Mouse (Mus musculus): ENCODE results near the gene Srd5a2. TPM values are rescaled to one million over a fixed set of nuclear protein-coding genes. Genes with fewer than 3 reads are reported as not detected.
"Not testable (repeated sequence)": the region's sequence is repeated elsewhere in the genome, so short reads cannot be mapped to it uniquely, and the experiment has no call there.

The Srd5a2 gene
- 0.50 and 0.79 TPM in 2 replicates for polyA plus RNA-seq (2015; fragmentation: Nextera tagmentation; extraction: Ambion mirVana)

GRCm38 (mm10) chr17:74047210-74048082 lies at the start of gene Srd5a2:
TSS of gene Srd5a2 (minus strand) at chr17:74047916.
- peaks cover 52% of the 10 kb centered on the region for H3K27me3 ChIP-seq
- no peak for ATAC-seq (ENCODE audit: insufficient number of reproducible peaks, low FRiP score, low TSS enrichment, low read depth)
- no peak within 1 kb of the TSS for H3K27ac ChIP-seq
- 3% methylated on average over 45 of the region's 45 CpGs for WGBS
- no peak within 1 kb of the TSS for H3K9ac ChIP-seq
- no peaks in the 10 kb centered on the region for H3K36me3 ChIP-seq
- peaks cover 16% of the 10 kb centered on the region for H3K4me1 ChIP-seq
- H3K4me2 ChIP-seq: peak within 1 kb of the TSS; percentile 62
- peak within 1 kb of the TSS; percentile 32 for H3K4me3 ChIP-seq
- no peaks in the 10 kb centered on the region for H3K9me3 ChIP-seq

GRCm38 (mm10) chr17:74088886-74089678 lies 41.4 kb upstream of the Srd5a2 start:
- WGBS: 70% methylated on average over 5 of the region's 5 CpGs
- H3K9me3 ChIP-seq: no peaks in the 10 kb centered on the region
- no peak overlapping the region for H3K4me3 ChIP-seq
- no peaks in the 10 kb centered on the region for H3K36me3 ChIP-seq
- no peaks in the 10 kb centered on the region for H3K27me3 ChIP-seq
- H3K9ac ChIP-seq: no peak overlapping the region
- H3K4me2 ChIP-seq: no peak overlapping the region
- ATAC-seq (ENCODE audit: insufficient number of reproducible peaks, low FRiP score, low TSS enrichment, low read depth): no peak
- H3K4me1 ChIP-seq: no peaks in the 10 kb centered on the region
- H3K27ac ChIP-seq: no peak overlapping the region

- no peaks in the 10 kb centered on the region for H3K9me3 ChIP-seq
- no peak overlapping the region for H3K4me3 ChIP-seq
- ATAC-seq (ENCODE audit: insufficient number of reproducible peaks, low FRiP score, low TSS enrichment, low read depth): no peak
- 78% methylated on average over 2 of the region's 2 CpGs for WGBS
- H3K36me3 ChIP-seq: no peaks in the 10 kb centered on the region
- H3K27me3 ChIP-seq: no peaks in the 10 kb centered on the region
- no peak overlapping the region for H3K9ac ChIP-seq
- H3K27ac ChIP-seq: no peak overlapping the region
- no peak overlapping the region for H3K4me2 ChIP-seq
- no peaks in the 10 kb centered on the region for H3K4me1 ChIP-seq
Measured at GRCm38 (mm10) chr17:74088016-74088415, 40.3 kb upstream of the Srd5a2 start.

- Histone ChIP-seq H3K4me1 (no peaks in the 10 kb centered on the region), H3K27me3 (no peaks in the 10 kb centered on the region), H3K27ac (no peak overlapping the region), H3K36me3 (no peaks in the 10 kb centered on the region), H3K4me3 (no peak overlapping the region), H3K4me2 (no peak overlapping the region), H3K9me3 (no peaks in the 10 kb centered on the region), H3K9ac (no peak overlapping the region)
- WGBS: 83% methylated on average over 4 of the region's 4 CpGs
- ATAC-seq (ENCODE audit: insufficient number of reproducible peaks, low FRiP score, low TSS enrichment, low read depth): no peak
Measured at GRCm38 (mm10) chr17:74083370-74083769, 35.7 kb upstream of the Srd5a2 start.

GRCm38 (mm10) chr17:74080076-74080615 lies 32.4 kb upstream of the Srd5a2 start:
- 81% methylated on average over 6 of the region's 6 CpGs for WGBS

GRCm38 (mm10) chr17:74078776-74079495 lies 31.2 kb upstream of the Srd5a2 start:
- no peak for ATAC-seq (ENCODE audit: insufficient number of reproducible peaks, low FRiP score, low TSS enrichment, low read depth)
- 85% methylated on average over 13 of the region's 13 CpGs for WGBS
- Histone ChIP-seq H3K36me3 (no peaks in the 10 kb centered on the region), H3K4me1 (no peaks in the 10 kb centered on the region), H3K4me2 (no peak overlapping the region), H3K9me3 (no peaks in the 10 kb centered on the region), H3K9ac (no peak overlapping the region), H3K4me3 (no peak overlapping the region), H3K27ac (no peak overlapping the region), H3K27me3 (no peaks in the 10 kb centered on the region)

More at GRCm38 (mm10) chr17:74080076-74080615, 32.4 kb upstream of the Srd5a2 start:
- Histone ChIP-seq H3K27ac (no peak overlapping the region), H3K36me3 (no peaks in the 10 kb centered on the region), H3K4me3 (no peak overlapping the region), H3K4me1 (no peaks in the 10 kb centered on the region), H3K27me3 (no peaks in the 10 kb centered on the region), H3K4me2 (no peak overlapping the region), H3K9me3 (no peaks in the 10 kb centered on the region), H3K9ac (no peak overlapping the region)
- no peak for ATAC-seq (ENCODE audit: insufficient number of reproducible peaks, low FRiP score, low TSS enrichment, low read depth)

- not testable (repeated sequence) for H3K27ac ChIP-seq; H3K4me2 ChIP-seq; ATAC-seq (ENCODE audit: insufficient number of reproducible peaks, low FRiP score, low TSS enrichment, low read depth); H3K36me3 ChIP-seq; H3K27me3 ChIP-seq; H3K4me1 ChIP-seq; H3K4me3 ChIP-seq; H3K9ac ChIP-seq; H3K9me3 ChIP-seq
- 87% methylated on average over 5 of the region's 5 CpGs for WGBS
Measured at GRCm38 (mm10) chr17:74073067-74073466, 25.4 kb upstream of the Srd5a2 start.

GRCm38 (mm10) chr17:74062763-74063162 lies 15.0 kb upstream of the Srd5a2 start:
- not testable (repeated sequence) for H3K4me1 ChIP-seq; H3K9ac ChIP-seq; H3K4me3 ChIP-seq; ATAC-seq (ENCODE audit: insufficient number of reproducible peaks, low FRiP score, low TSS enrichment, low read depth); H3K36me3 ChIP-seq; H3K9me3 ChIP-seq; H3K4me2 ChIP-seq; H3K27ac ChIP-seq; H3K27me3 ChIP-seq
- 93% methylated on average over 5 of the region's 5 CpGs for WGBS

- ATAC-seq (ENCODE audit: insufficient number of reproducible peaks, low FRiP score, low TSS enrichment, low read depth): no peak
- no peaks in the 10 kb centered on the region for H3K36me3 ChIP-seq
- peaks cover 52% of the 10 kb centered on the region for H3K27me3 ChIP-seq
Measured at GRCm38 (mm10) chr17:74048229-74048816, 607 bp upstream of the Srd5a2 start.

GRCm38 (mm10) chr17:74043754-74044153 lies 4.0 kb downstream of the Srd5a2 start:
- no peaks in the 10 kb centered on the region for H3K36me3 ChIP-seq
- H3K27me3 ChIP-seq: peaks cover 33% of the 10 kb centered on the region
- peaks cover 16% of the 10 kb centered on the region for H3K4me1 ChIP-seq
- no peak overlapping the region for H3K4me2 ChIP-seq
- WGBS: 70% methylated on average over 4 of the region's 4 CpGs
- no peak overlapping the region for H3K9ac ChIP-seq
- no peak overlapping the region for H3K27ac ChIP-seq
- ATAC-seq (ENCODE audit: insufficient number of reproducible peaks, low FRiP score, low TSS enrichment, low read depth): no peak
- H3K9me3 ChIP-seq: no peaks in the 10 kb centered on the region
- H3K4me3 ChIP-seq: no peak overlapping the region

More at GRCm38 (mm10) chr17:74048229-74048816, 607 bp upstream of the Srd5a2 start:
- no peak overlapping the region for H3K27ac ChIP-seq
- WGBS: 3% methylated on average over 19 of the region's 19 CpGs
- peak overlapping the region; percentile 62 for H3K4me2 ChIP-seq
- H3K4me1 ChIP-seq: peaks cover 16% of the 10 kb centered on the region
- no peaks in the 10 kb centered on the region for H3K9me3 ChIP-seq
- no peak overlapping the region for H3K9ac ChIP-seq
- H3K4me3 ChIP-seq: peak overlapping the region; percentile 32; the same call in 1 of the 2 replicates

GRCm38 (mm10) chr17:74020526-74021203 lies 27.1 kb downstream of the Srd5a2 start:
- H3K9ac ChIP-seq: no peak overlapping the region
- H3K4me1 ChIP-seq: 0 out of 2 replicates have a peak, but pooled peaks cover 2% of the 10 kb centered on the region
- no peaks in the 10 kb centered on the region for H3K27me3 ChIP-seq
- no peaks in the 10 kb centered on the region for H3K9me3 ChIP-seq
- no peak overlapping the region for H3K27ac ChIP-seq
- no peak overlapping the region for H3K4me3 ChIP-seq
- WGBS: 22% methylated on average over 8 of the region's 8 CpGs
- no peaks in the 10 kb centered on the region for H3K36me3 ChIP-seq
- H3K4me2 ChIP-seq: no peak overlapping the region
- ATAC-seq (ENCODE audit: insufficient number of reproducible peaks, low FRiP score, low TSS enrichment, low read depth): no peak
